Mouse (Mus musculus): Measurements from ENCODE around the gene Gm10639. TPM values are rescaled to one million over a fixed set of nuclear protein-coding genes. Genes with fewer than 3 reads are reported as not detected.
"Not testable (repeated sequence)": the region's sequence is repeated elsewhere in the genome, so short reads cannot be mapped to it uniquely, and the experiment has no call there.

Gene Gm10639
- not detected in 2 replicates for polyA plus RNA-seq (2016; fragmentation: Nextera tagmentation; extraction: Ambion mirVana)

- DNase-seq (ENCODE audit: low spot score); H3K27ac ChIP-seq; H3K4me3 ChIP-seq; H3K9me3 ChIP-seq; H3K4me1 ChIP-seq (replicated peaks); H3K27me3 ChIP-seq (ENCODE audit: insufficient read depth, poor library complexity, severe bottlenecking); H3K36me3 ChIP-seq: not testable (repeated sequence)
- 86% methylated on average over 3 of the region's 3 CpGs for WGBS
Measured at GRCm38 (mm10) chr9:78289723-78290122, at the start of gene Gm10639. TSS of gene Gm10639 (plus strand) at chr9:78289923.

GRCm38 (mm10) chr9:78255683-78256470 lies 33.8 kb upstream of the Gm10639 start:
- WGBS = 78% methylated on average over 4 of the region's 4 CpGs
- not testable (repeated sequence) for H3K36me3 ChIP-seq; H3K27me3 ChIP-seq (ENCODE audit: insufficient read depth, poor library complexity, severe bottlenecking); H3K27ac ChIP-seq; H3K4me3 ChIP-seq; DNase-seq (ENCODE audit: low spot score); H3K4me1 ChIP-seq (replicated peaks); H3K9me3 ChIP-seq

GRCm38 (mm10) chr9:78256914-78257313 lies 32.8 kb upstream of the Gm10639 start, which contains the start of gene Gm3776:
TSS of gene Gm3776 (plus strand) at chr9:78257129.
- WGBS = 83% methylated on average over 2 of the region's 3 CpGs
- H3K4me1 ChIP-seq (replicated peaks); H3K4me3 ChIP-seq; H3K9me3 ChIP-seq; H3K27me3 ChIP-seq (ENCODE audit: insufficient read depth, poor library complexity, severe bottlenecking); H3K27ac ChIP-seq; DNase-seq (ENCODE audit: low spot score); H3K36me3 ChIP-seq: not testable (repeated sequence)

GRCm38 (mm10) chr9:78259688-78260087 lies 30.0 kb upstream of the Gm10639 start:
- WGBS = 0% methylated on average over 1 of the region's 6 CpGs
- DNase-seq (ENCODE audit: low spot score); H3K9me3 ChIP-seq: not testable (repeated sequence)

GRCm38 (mm10) chr9:78270945-78271344 lies 18.8 kb upstream of the Gm10639 start:
- not testable (repeated sequence) for H3K36me3 ChIP-seq

More at GRCm38 (mm10) chr9:78259688-78260087, 30.0 kb upstream of the Gm10639 start:
- not testable (repeated sequence) for H3K27me3 ChIP-seq (ENCODE audit: insufficient read depth, poor library complexity, severe bottlenecking); H3K4me3 ChIP-seq; H3K36me3 ChIP-seq; H3K27ac ChIP-seq; H3K4me1 ChIP-seq (replicated peaks)

GRCm38 (mm10) chr9:78282002-78282711 lies 7.6 kb upstream of the Gm10639 start:
- not testable (repeated sequence) for DNase-seq (ENCODE audit: low spot score); H3K36me3 ChIP-seq; H3K4me1 ChIP-seq (replicated peaks); H3K4me3 ChIP-seq; H3K9me3 ChIP-seq; H3K27ac ChIP-seq; H3K27me3 ChIP-seq (ENCODE audit: insufficient read depth, poor library complexity, severe bottlenecking)
- 83% methylated on average over 4 of the region's 4 CpGs for WGBS

More at GRCm38 (mm10) chr9:78270945-78271344, 18.8 kb upstream of the Gm10639 start:
- not testable (repeated sequence) for H3K4me3 ChIP-seq; H3K9me3 ChIP-seq; H3K27ac ChIP-seq; DNase-seq (ENCODE audit: low spot score); H3K27me3 ChIP-seq (ENCODE audit: insufficient read depth, poor library complexity, severe bottlenecking); H3K4me1 ChIP-seq (replicated peaks)
- WGBS = 86% methylated on average over 3 of the region's 3 CpGs

GRCm38 (mm10) chr9:78289063-78289462 lies 660 bp upstream of the Gm10639 start:
- H3K9me3 ChIP-seq; DNase-seq (ENCODE audit: low spot score); H3K27me3 ChIP-seq (ENCODE audit: insufficient read depth, poor library complexity, severe bottlenecking); H3K4me1 ChIP-seq (replicated peaks); H3K27ac ChIP-seq; H3K36me3 ChIP-seq; H3K4me3 ChIP-seq: not testable (repeated sequence)
- WGBS = 96% methylated on average over 1 of the region's 1 CpGs

GRCm38 (mm10) chr9:78292462-78292861 lies 2.7 kb downstream of the Gm10639 start:
- not testable (repeated sequence) for H3K4me3 ChIP-seq; H3K4me1 ChIP-seq (replicated peaks); DNase-seq (ENCODE audit: low spot score); H3K9me3 ChIP-seq; H3K27me3 ChIP-seq (ENCODE audit: insufficient read depth, poor library complexity, severe bottlenecking); H3K27ac ChIP-seq; H3K36me3 ChIP-seq
- 92% methylated on average over 8 of the region's 8 CpGs for WGBS

GRCm38 (mm10) chr9:78293683-78294082 lies 4.0 kb downstream of the Gm10639 start:
- H3K36me3 ChIP-seq; H3K27ac ChIP-seq; DNase-seq (ENCODE audit: low spot score); H3K4me3 ChIP-seq; H3K9me3 ChIP-seq; H3K4me1 ChIP-seq (replicated peaks); H3K27me3 ChIP-seq (ENCODE audit: insufficient read depth, poor library complexity, severe bottlenecking): not testable (repeated sequence)
- WGBS = 73% methylated on average over 1 of the region's 1 CpGs

- not testable (repeated sequence) for H3K4me1 ChIP-seq (replicated peaks); H3K27ac ChIP-seq; DNase-seq (ENCODE audit: low spot score); H3K36me3 ChIP-seq; H3K27me3 ChIP-seq (ENCODE audit: insufficient read depth, poor library complexity, severe bottlenecking); H3K9me3 ChIP-seq; H3K4me3 ChIP-seq
- 83% methylated on average over 7 of the region's 7 CpGs for WGBS
Measured at GRCm38 (mm10) chr9:78294781-78295180, 5.1 kb downstream of the Gm10639 start.

GRCm38 (mm10) chr9:78296089-78296488 lies 6.4 kb downstream of the Gm10639 start:
- peak; percentile 71 for DNase-seq (ENCODE audit: low spot score)
- WGBS = 13% methylated on average over 6 of the region's 6 CpGs
- H3K27me3 ChIP-seq (ENCODE audit: insufficient read depth, poor library complexity, severe bottlenecking); H3K36me3 ChIP-seq; H3K27ac ChIP-seq; H3K4me1 ChIP-seq (replicated peaks); H3K9me3 ChIP-seq; H3K4me3 ChIP-seq: not testable (repeated sequence)

- Histone ChIP-seq H3K4me1 (replicated peaks) (no peaks in the 10 kb centered on the region), H3K27me3 (ENCODE audit: insufficient read depth, poor library complexity, severe bottlenecking) (no peaks in the 10 kb centered on the region), H3K9me3 (no peaks in the 10 kb centered on the region), H3K4me3 (no peak overlapping the region), H3K27ac (no peak overlapping the region), H3K36me3 (no peaks in the 10 kb centered on the region)
- 86% methylated on average over 1 of the region's 1 CpGs for WGBS
- DNase-seq (ENCODE audit: low spot score) = no peak
Measured at GRCm38 (mm10) chr9:78298232-78298631, 8.5 kb downstream of the Gm10639 start.

GRCm38 (mm10) chr9:78299143-78299542 lies 9.4 kb downstream of the Gm10639 start:
- H3K9me3 ChIP-seq; H3K27me3 ChIP-seq (ENCODE audit: insufficient read depth, poor library complexity, severe bottlenecking); H3K27ac ChIP-seq; H3K4me3 ChIP-seq; H3K36me3 ChIP-seq; H3K4me1 ChIP-seq (replicated peaks); DNase-seq (ENCODE audit: low spot score): not testable (repeated sequence)
- WGBS = 63% methylated on average over 1 of the region's 1 CpGs

Data from hindbrain, embryonic 10.5 days (tissue).